In the genomic region with DNA sequence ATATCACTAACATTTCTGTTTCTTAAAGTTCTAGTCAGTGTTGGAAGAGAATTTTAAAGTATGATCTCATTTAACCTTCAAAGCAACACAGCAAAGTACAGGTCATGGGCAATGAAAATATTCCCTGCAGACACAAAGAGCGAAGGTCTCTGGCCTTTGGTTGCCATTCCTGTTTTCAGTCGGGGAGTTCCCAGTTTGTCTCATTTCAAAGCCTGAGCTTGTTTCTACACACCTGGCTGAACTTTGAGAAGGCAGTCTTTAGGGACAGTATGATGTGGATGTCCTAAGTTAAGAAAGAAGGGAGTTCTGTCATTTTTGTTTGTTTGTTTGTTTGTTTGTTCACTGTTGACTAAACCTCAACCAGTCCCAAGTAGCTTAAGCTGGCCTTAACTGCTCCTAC, we compare ENCODE assay signal across 8 mouse cellular contexts. TPM values are rescaled to one million over a fixed set of nuclear protein-coding genes. Genes with fewer than 3 reads are reported as not detected.
DNase-seq lines count a peak whose midpoint lies in the region; ATAC-seq and TF ChIP-seq lines count a peak whose summit lies in the region.

No protein-coding gene starts in this region.

- no peak for DNase-seq in heart, adult 8-10 months (ENCODE audit: low spot score)
- peak; percentile 38 for DNase-seq in adrenal gland, postnatal 10 days
- DNase-seq in forebrain, postnatal 0 days: no peak
- no peak for DNase-seq in left cerebral cortex, postnatal 14 days (ENCODE audit: low spot score in 2 of 2)
- DNase-seq in right cerebral cortex, postnatal 25 days: no peak
- DNase-seq in embryo, embryonic 9.5 days (ENCODE audit: extremely low spot score): no peak

- WGBS in heart, embryonic 16.5 days: 66% methylated on average over 2 of the region's 2 CpGs
- WGBS in forebrain, postnatal 0 days: 45% methylated on average over 2 of the region's 2 CpGs
- 77% methylated on average over 2 of the region's 2 CpGs for WGBS in macrophage (ENCODE audit: missing documents)

- peak overlapping the region; percentile 96 for H3K9ac ChIP-seq in heart, embryonic 16.5 days (ENCODE audit: low read length)
- H3K9ac ChIP-seq in forebrain, postnatal 0 days: peak overlapping the region; percentile 97

- no peak for TF ChIP-seq CTCF in forebrain, postnatal 0 days (IDR thresholded peaks at IDR 0.05; ENCODE audit: low read depth)

- H3K4me1 ChIP-seq in heart, embryonic 16.5 days (ENCODE audit: control insufficient read depth, insufficient read depth, low read length): no peaks in the 10 kb centered on the region
- H3K4me1 ChIP-seq in forebrain, postnatal 0 days (ENCODE audit: insufficient read depth): peaks cover 12% of the 10 kb centered on the region; the same call in 1 of the 2 replicates

- H3K79me2 ChIP-seq in macrophage (ENCODE audit: inconsistent target): peaks cover 29% of the 10 kb centered on the region

- intact Hi-C loops in left cerebral cortex, postnatal 14 days (cut with DNase I): no loop called here

- H3K9me3 ChIP-seq in heart, embryonic 16.5 days (replicated peaks; ENCODE audit: control insufficient read depth, low read length): no peaks in the 10 kb centered on the region
- no peaks in the 10 kb centered on the region for H3K9me3 ChIP-seq in forebrain, postnatal 0 days (ENCODE audit: low read length)

- H3K4me2 ChIP-seq in heart, embryonic 16.5 days (ENCODE audit: low read depth, low read length): peak overlapping the region; percentile 74
- peak overlapping the region; percentile 78 for H3K4me2 ChIP-seq in forebrain, postnatal 0 days (ENCODE audit: low read depth)

- peak overlapping the region; percentile 97 for H3K27ac ChIP-seq in heart, embryonic 16.5 days (ENCODE audit: low read length)
- peak overlapping the region; percentile 98 for H3K27ac ChIP-seq in forebrain, postnatal 0 days (ENCODE audit: low read depth, low read length)
- H3K27ac ChIP-seq in macrophage: peak overlapping the region; percentile 96

- H3K27me3 ChIP-seq in heart, embryonic 16.5 days (ENCODE audit: control insufficient read depth, insufficient read depth, low read length): no peaks in the 10 kb centered on the region
- H3K27me3 ChIP-seq in forebrain, postnatal 0 days (ENCODE audit: insufficient read depth, low read length): no peaks in the 10 kb centered on the region

- H3K36me3 ChIP-seq in heart, embryonic 16.5 days (ENCODE audit: control insufficient read depth, insufficient read depth): no peaks in the 10 kb centered on the region
- H3K36me3 ChIP-seq in forebrain, postnatal 0 days (ENCODE audit: insufficient read depth): no peaks in the 10 kb centered on the region
- no peaks in the 10 kb centered on the region for H3K36me3 ChIP-seq in macrophage (ENCODE audit: inconsistent target)

- no peak for ATAC-seq in heart, embryonic 16.5 days (replicated peaks; ENCODE audit: extremely low read depth, insufficient read depth, low FRiP score)
- ATAC-seq in forebrain, postnatal 0 days: no peak

- peak overlapping the region; percentile 84 for H3K4me3 ChIP-seq in heart, embryonic 16.5 days (ENCODE audit: low read length)
- peak overlapping the region; percentile 79 for H3K4me3 ChIP-seq in forebrain, postnatal 0 days (ENCODE audit: low read depth, low read length)
- peak overlapping the region; percentile 46 for H3K4me3 ChIP-seq in macrophage (ENCODE audit: inconsistent target)

RNA-seq across cellular contexts. Expression of gene Prdm10, which starts 1.0 kb away (rescaled TPM):
- polyA plus RNA-seq in heart, embryonic 16.5 days (2015; fragmentation: Nextera tagmentation; extraction: Ambion mirVana): 3.4 and 3.5 TPM in 2 replicates
- total RNA-seq in heart, adult 8-10 months (2022): 1 to 10 TPM; 4.4 to 6.2 (median 5.2) TPM
- total RNA-seq in adrenal gland, postnatal 10 days (2021): 1 to 10 TPM; 5.9 to 7.8 TPM
- total RNA-seq in forebrain, postnatal 0 days (2014; rRNA removed): 13.2 and 16.0 TPM in 2 replicates
- 3.4 and 5.1 TPM in 2 replicates for polyA plus RNA-seq in forebrain, postnatal 0 days (2015; fragmentation: Nextera tagmentation; extraction: Ambion mirVana)
- 10 to 100 TPM; 19.3 to 50.8 (median 36.7) TPM for total RNA-seq in macrophage (2018; cell fraction: chromatin; rRNA removed)
- total RNA-seq in macrophage (2018; cell fraction: cytosol; rRNA removed): 1 to 10 TPM; 2.6 to 8.6 (median 6.5) TPM
- 10 to 100 TPM; 11.3 to 32.5 (median 21.8) TPM for total RNA-seq in macrophage (2018; cell fraction: nucleus; rRNA removed)
- polyA plus RNA-seq in macrophage (2018): 4.1 to 4.7 TPM (median 4.6 TPM) in 3 replicates
- total RNA-seq in left cerebral cortex, postnatal 14 days (2021): 10 to 100 TPM; 17.3 to 21.2 TPM
